Mouse (Mus musculus) olfactory bulb, adult 2 months (tissue): ENCODE measurements at regions not wholly inside any gene's neighbourhood (a gene's known extent, or its start where the extent isn't known, plus 50 kb on each side); places are given as distances from the start of the nearest gene placed in this dataset.

Experiments
- H3K27ac ChIP-seq: fragments of 200-500 bp; 2 replicates; pipeline ENCODE4 v1.5.1; 2012; ENCODE audit warnings: low read depth, low read length; ENCODE audit not compliant: insufficient read depth
- H3K4me1 ChIP-seq: fragments of 200-500 bp; 2 replicates; pipeline ENCODE4 v1.6.1; 2012; ENCODE audit warnings: low read length; ENCODE audit not compliant: control insufficient read depth, insufficient read depth
- H3K4me3 ChIP-seq: fragments of 200-500 bp; 2 replicates; pipeline ENCODE4 v1.5.1; 2012; ENCODE audit warnings: mild to moderate bottlenecking, low read depth, low read length, moderate library complexity; ENCODE audit not compliant: insufficient read depth
- CTCF ChIP-seq: fragments of 200-500 bp; IDR thresholded peaks from 2 replicates; pipeline ENCODE4 v1.5.1; 2012; ENCODE audit warnings: low read depth, mild to moderate bottlenecking, low read length, moderate library complexity; ENCODE audit not compliant: insufficient read depth
- POLR2A ChIP-seq: fragments of 200-500 bp; IDR thresholded peaks from 2 replicates; pipeline ENCODE4 v1.6.1; 2012; ENCODE audit warnings: mild to moderate bottlenecking, low read depth, low read length, moderate library complexity; ENCODE audit not compliant: insufficient read depth
- WGBS: fragments of 180-500 bp; shearing (Covaris S2); methylation state at CpG from one replicate; pipeline ENCODE4 v1.1.7; 2018; 5-methylcytosine and 5-hydroxymethylcytosine counted together

GRCm38 (mm10) chr10:83819266-83819949 is 96.7 kb downstream of the 1500009L16Rik start:
- no peaks in the 10 kb centered on the region for H3K4me1 ChIP-seq
- no peak overlapping the region for H3K4me3 ChIP-seq
- 7% methylated on average over 13 of the region's 13 CpGs for WGBS

GRCm38 (mm10) chr10:83819950-83820275 is 97.2 kb downstream of the 1500009L16Rik start:
- Histone ChIP-seq H3K4me3 (no peak overlapping the region), H3K27ac (no peak overlapping the region), H3K4me1 (no peaks in the 10 kb centered on the region)
- no peak for TF ChIP-seq CTCF
- TF ChIP-seq POLR2A: no peak
- WGBS: 60% methylated on average over 8 of the region's 8 CpGs

More at GRCm38 (mm10) chr10:83819266-83819949, 96.7 kb downstream of the 1500009L16Rik start:
- TF ChIP-seq CTCF (no peak), POLR2A (no peak)
- H3K27ac ChIP-seq: no peak overlapping the region

DNA sequence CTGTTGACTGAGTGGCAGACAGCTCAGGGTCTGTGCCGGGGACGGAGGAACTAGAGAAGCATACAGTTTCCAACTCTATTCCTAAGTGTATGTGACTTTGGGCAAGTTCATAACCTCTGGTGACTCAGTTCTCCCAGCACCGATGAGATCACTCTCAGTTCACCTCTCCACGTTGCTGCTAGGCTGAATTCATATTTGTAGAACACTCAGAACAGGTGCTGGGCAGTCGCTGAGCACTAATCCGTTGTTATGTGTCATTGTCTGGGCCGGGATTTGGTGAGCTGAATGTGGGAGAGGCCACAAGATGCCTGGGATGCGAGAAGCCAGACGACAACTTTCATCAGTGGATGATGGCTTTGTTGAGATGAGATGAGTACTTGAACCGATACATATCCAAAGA is 98.4 kb downstream of the 1500009L16Rik start:
- H3K4me1 ChIP-seq: no peaks in the 10 kb centered on the region
- no peak for TF ChIP-seq CTCF
- no peak for TF ChIP-seq POLR2A
- H3K27ac ChIP-seq: no peak overlapping the region
- 84% methylated on average over 10 of the region's 10 CpGs for WGBS
- H3K4me3 ChIP-seq: no peak overlapping the region

DNA sequence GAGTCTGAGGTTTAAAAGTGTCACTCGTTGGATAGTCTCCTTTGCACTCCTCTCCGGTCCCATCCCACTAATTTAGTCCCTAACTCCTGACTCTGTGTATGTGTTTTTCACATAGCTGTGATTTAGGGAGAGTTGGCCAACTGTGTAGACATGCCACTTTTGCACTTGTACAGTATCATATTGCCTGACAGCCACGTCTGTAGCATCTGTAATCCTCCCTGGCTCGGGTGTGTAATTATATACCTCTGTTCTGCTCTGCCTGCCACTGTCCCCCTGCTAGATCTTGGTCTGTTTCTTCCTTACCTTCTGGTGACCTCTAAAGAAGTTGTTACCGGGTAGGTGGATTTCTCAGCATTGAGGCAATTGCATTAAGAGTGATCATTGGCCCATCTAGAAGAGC is 103.4 kb downstream of the 1500009L16Rik start:
- no peak for TF ChIP-seq CTCF
- Histone ChIP-seq H3K4me1 (no peaks in the 10 kb centered on the region), H3K4me3 (no peak overlapping the region), H3K27ac (no peak overlapping the region)
- 83% methylated on average over 5 of the region's 5 CpGs for WGBS

- H3K4me1 ChIP-seq: no peaks in the 10 kb centered on the region
- WGBS: 74% methylated on average over 5 of the region's 5 CpGs
- no peak overlapping the region for H3K4me3 ChIP-seq
- no peak for TF ChIP-seq CTCF
- no peak for TF ChIP-seq POLR2A
- no peak overlapping the region for H3K27ac ChIP-seq
These were observed 113.7 kb downstream of the 1500009L16Rik start for GRCm38 (mm10) chr10:83836351-83836750.

GRCm38 (mm10) chr10:83840226-83840625 is 117.6 kb downstream of the 1500009L16Rik start:
- no peaks in the 10 kb centered on the region for H3K4me1 ChIP-seq
- TF ChIP-seq CTCF (no peak), POLR2A (no peak)
- no peak overlapping the region for H3K4me3 ChIP-seq
- WGBS: 87% methylated on average over 3 of the region's 3 CpGs
- no peak overlapping the region for H3K27ac ChIP-seq

- Histone ChIP-seq H3K4me3 (no peak overlapping the region), H3K4me1 (no peaks in the 10 kb centered on the region), H3K27ac (no peak overlapping the region)
- 67% methylated on average over 4 of the region's 4 CpGs for WGBS
- TF ChIP-seq POLR2A: no peak
- TF ChIP-seq CTCF: no peak
These were observed 128.2 kb downstream of the 1500009L16Rik start for GRCm38 (mm10) chr10:83850881-83851280.

DNA sequence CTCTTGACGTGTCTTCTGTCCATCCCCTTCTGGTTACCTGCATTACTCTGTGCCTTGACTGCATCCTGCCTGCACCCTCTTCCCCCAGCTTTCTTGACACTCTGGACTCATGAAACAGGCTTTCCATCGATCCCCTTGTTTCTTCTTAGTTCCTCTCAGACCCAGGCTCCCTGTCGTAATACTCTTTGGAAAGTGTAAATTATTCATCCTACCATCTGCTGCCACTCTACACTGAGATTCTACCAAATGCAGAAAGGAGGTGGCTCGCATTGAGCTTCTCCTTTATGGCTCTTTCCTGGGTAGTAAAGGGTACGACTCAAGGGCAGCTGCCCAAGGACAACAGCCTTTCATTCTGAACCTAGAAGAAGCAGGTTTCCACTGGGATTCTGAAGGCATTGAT is 129.5 kb downstream of the 1500009L16Rik start:
- H3K4me1 ChIP-seq: no peaks in the 10 kb centered on the region
- WGBS: 88% methylated on average over 5 of the region's 5 CpGs
- H3K4me3 ChIP-seq: no peak overlapping the region
- H3K27ac ChIP-seq: no peak overlapping the region
- TF ChIP-seq CTCF: no peak
- TF ChIP-seq POLR2A: no peak

DNA sequence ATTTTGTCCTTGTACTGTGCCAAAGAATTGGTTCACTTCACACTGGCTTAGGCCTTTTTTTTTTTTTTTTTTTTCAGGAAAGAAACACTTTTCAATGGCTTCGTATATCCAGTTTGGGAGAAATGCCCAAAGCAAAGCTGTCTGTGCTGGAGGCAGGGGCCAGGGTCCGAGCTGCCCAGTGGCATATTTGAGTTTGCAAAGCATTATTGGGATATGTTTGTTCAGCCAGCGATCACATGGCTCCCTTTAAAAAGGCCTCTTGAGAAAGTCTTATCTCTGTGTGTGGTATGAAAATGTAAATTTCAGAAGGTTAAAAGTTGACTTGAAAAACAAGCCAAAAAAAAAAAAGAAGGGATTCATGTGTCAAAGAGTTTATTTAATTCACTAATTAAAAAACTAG is 130.1 kb downstream of the 1500009L16Rik start:
- Histone ChIP-seq H3K27ac (no peak overlapping the region), H3K4me1 (no peaks in the 10 kb centered on the region), H3K4me3 (no peak overlapping the region)
- WGBS: 84% methylated on average over 3 of the region's 3 CpGs
- TF ChIP-seq POLR2A (no peak), CTCF (no peak)
